Mouse (Mus musculus) forebrain, embryonic 11.5 days (tissue): ENCODE measurements around the gene Aspg. TPM values are rescaled to one million over a fixed set of nuclear protein-coding genes. Genes with fewer than 3 reads are reported as not detected.
A peak's percentile ranks its signal among the peaks of the same experiment; 100 is the strongest.

Experiments used
- ATAC-seq: fragments of 200-750 bp; cut with Nextera tagmentation; replicated peaks from 2 replicates; pipeline ENCODE4 v1.8.0; 2017; ENCODE audit warnings: moderate TSS enrichment; ENCODE audit not compliant: low FRiP score
- DNase-seq: peaks from one replicate; pipeline ENCODE4 v3.0.0-alpha.2; 2017; ENCODE audit warnings: low spot score
- H3K27ac ChIP-seq: fragments of 300-500 bp; sonication (generic); 2 replicates; pipeline ENCODE4 v1.5.1; 2014; ENCODE audit warnings: low read depth, low read length
- H3K27me3 ChIP-seq: fragments of 300-500 bp; sonication (generic); 2 replicates; pipeline ENCODE4 v1.6.1; 2014; ENCODE audit warnings: mild to moderate bottlenecking, low read length, mixed read lengths; ENCODE audit not compliant: control insufficient read depth, insufficient read depth
- H3K36me3 ChIP-seq: fragments of 300-500 bp; sonication (generic); 2 replicates; pipeline ENCODE4 v1.6.1; 2014; ENCODE audit warnings: mild to moderate bottlenecking, low read length, moderate library complexity, mixed read lengths; ENCODE audit not compliant: control insufficient read depth, insufficient read depth
- H3K4me1 ChIP-seq: fragments of 300-500 bp; sonication (generic); replicated peaks from 2 replicates; pipeline ENCODE4 v1.6.1; 2014; ENCODE audit warnings: low read length, mixed read lengths; ENCODE audit not compliant: control insufficient read depth, insufficient read depth
- H3K4me2 ChIP-seq: fragments of 300-500 bp; sonication (generic); 2 replicates; pipeline ENCODE4 v1.6.1; 2014; ENCODE audit warnings: low read depth, mild to moderate bottlenecking, low read length, moderate library complexity, mixed read lengths; ENCODE audit not compliant: severe bottlenecking
- H3K4me3 ChIP-seq: fragments of 300-500 bp; sonication (generic); 2 replicates; pipeline ENCODE4 v1.5.1; 2014; ENCODE audit warnings: low read depth, low read length
- H3K9ac ChIP-seq: fragments of 300-500 bp; sonication (generic); 2 replicates; pipeline ENCODE4 v1.6.1; 2014; ENCODE audit warnings: low read length
- H3K9me3 ChIP-seq: fragments of 300-500 bp; sonication (generic); 2 replicates; pipeline ENCODE4 v1.6.1; 2016; ENCODE audit warnings: low read length, mixed read lengths; ENCODE audit not compliant: control insufficient read depth
- WGBS: fragments of 180-500 bp; shearing (Covaris S2); extraction: QIAGEN DNeasy Blood & Tissue Kit; methylation state at CpG from one replicate; pipeline ENCODE4 v1.1.7; 2014; 5-methylcytosine and 5-hydroxymethylcytosine counted together
- polyA plus RNA-seq: library from polyadenylated mRNA; unstranded; fragments of >200 nt; fragmentation: Nextera tagmentation; extraction: Ambion mirVana; gene quantifications from 2 replicates; pipeline ENCODE4 v1.2.1, GENCODE M21; 2014

Aspg gene
- polyA plus RNA-seq, 1 experiment from 2014 or later = 0.29 TPM

- Histone ChIP-seq H3K4me2 (no peak overlapping the region), H3K27ac (no peak overlapping the region), H3K27me3 (no peaks in the 10 kb centered on the region), H3K36me3 (no peaks in the 10 kb centered on the region), H3K9ac (no peak overlapping the region), H3K4me1 (peaks cover 8% of the 10 kb centered on the region), H3K4me3 (no peak overlapping the region), H3K9me3 (no peaks in the 10 kb centered on the region)
- no peak for ATAC-seq
- DNase-seq = no peak
- 90% methylated on average over 11 of the region's 11 CpGs for WGBS
These were observed 2.4 kb downstream of the Aspg start for GRCm38 (mm10) chr12:112108696-112109445.

- no peaks in the 10 kb centered on the region for H3K27me3 ChIP-seq
- H3K4me3 ChIP-seq = no peak overlapping the region
- no peak overlapping the region for H3K4me2 ChIP-seq
- no peaks in the 10 kb centered on the region for H3K36me3 ChIP-seq
- DNase-seq (no peak), ATAC-seq (no peak)
- H3K9me3 ChIP-seq = no peaks in the 10 kb centered on the region
- peaks cover 8% of the 10 kb centered on the region for H3K4me1 ChIP-seq
- 83% methylated on average over 9 of the region's 9 CpGs for WGBS
- H3K9ac ChIP-seq = no peak overlapping the region
- no peak overlapping the region for H3K27ac ChIP-seq
These were observed 3.2 kb downstream of the Aspg start for GRCm38 (mm10) chr12:112109701-112110100.

DNA sequence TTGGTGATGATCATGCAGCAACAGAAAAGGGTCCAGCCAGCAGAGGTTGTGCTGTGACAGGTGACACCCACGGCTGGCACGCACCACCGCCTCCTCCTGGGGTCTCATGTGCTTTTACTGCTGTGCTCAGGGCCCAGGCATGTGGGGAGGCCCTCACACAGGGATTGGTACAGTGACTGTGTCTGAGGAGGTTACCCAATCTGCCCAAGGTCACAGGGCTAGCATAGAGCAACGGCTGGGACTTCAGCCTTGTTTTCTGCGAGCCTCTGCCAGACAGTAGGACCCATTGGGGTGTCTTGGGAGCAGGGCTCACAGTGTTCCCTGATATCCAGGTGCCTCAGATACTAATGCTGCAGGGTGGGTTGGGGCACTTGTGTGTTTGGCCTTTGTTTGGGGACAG lies 4.8 kb downstream of the Aspg start:
- no peak for DNase-seq
- H3K4me2 ChIP-seq = no peak overlapping the region
- H3K27me3 ChIP-seq = no peaks in the 10 kb centered on the region
- no peaks in the 10 kb centered on the region for H3K9me3 ChIP-seq
- H3K9ac ChIP-seq = no peak overlapping the region
- no peak overlapping the region for H3K27ac ChIP-seq
- 87% methylated on average over 5 of the region's 5 CpGs for WGBS
- no peak for ATAC-seq
- H3K4me3 ChIP-seq = no peak overlapping the region
- H3K4me1 ChIP-seq = peaks cover 8% of the 10 kb centered on the region
- H3K36me3 ChIP-seq = no peaks in the 10 kb centered on the region

DNA sequence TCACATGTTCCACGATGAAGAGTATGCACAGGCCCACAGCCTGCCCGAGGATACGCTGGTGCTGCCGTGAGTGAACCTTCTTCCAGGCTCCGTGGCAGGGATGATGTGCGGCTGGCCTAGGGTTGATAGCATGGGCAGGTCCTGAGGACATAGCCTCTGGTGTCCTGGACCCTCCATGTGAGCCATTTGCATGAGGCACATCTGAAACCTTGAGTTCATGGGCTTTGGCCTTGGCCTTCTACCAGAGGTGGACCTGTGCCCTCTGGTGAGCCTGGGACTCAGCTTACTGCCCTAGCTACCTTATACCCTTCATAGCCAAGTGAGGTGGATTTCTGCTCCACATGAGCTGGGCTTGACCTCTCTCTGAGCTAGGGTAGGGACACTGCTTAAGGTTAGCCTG lies 5.8 kb downstream of the Aspg start:
- DNase-seq (no peak), ATAC-seq (no peak)
- no peaks in the 10 kb centered on the region for H3K9me3 ChIP-seq
- no peaks in the 10 kb centered on the region for H3K27me3 ChIP-seq
- H3K4me3 ChIP-seq = no peak overlapping the region
- 88% methylated on average over 6 of the region's 6 CpGs for WGBS
- no peak overlapping the region for H3K27ac ChIP-seq
- no peak overlapping the region for H3K4me2 ChIP-seq
- H3K36me3 ChIP-seq = no peaks in the 10 kb centered on the region
- H3K9ac ChIP-seq = no peak overlapping the region
- peaks cover 7% of the 10 kb centered on the region for H3K4me1 ChIP-seq

- H3K9me3 ChIP-seq = no peaks in the 10 kb centered on the region
- H3K27ac ChIP-seq = no peak overlapping the region
- H3K9ac ChIP-seq = no peak overlapping the region
- no peaks in the 10 kb centered on the region for H3K36me3 ChIP-seq
- H3K4me2 ChIP-seq = no peak overlapping the region
- H3K27me3 ChIP-seq = no peaks in the 10 kb centered on the region
- H3K4me1 ChIP-seq = peaks cover 7% of the 10 kb centered on the region
- WGBS = 17% methylated on average over 13 of the region's 13 CpGs
- peak; percentile 54 for ATAC-seq
- H3K4me3 ChIP-seq = no peak overlapping the region
- DNase-seq = no peak
These were observed 6.4 kb downstream of the Aspg start for GRCm38 (mm10) chr12:112112686-112113396.

- Histone ChIP-seq H3K4me2 (no peak overlapping the region), H3K36me3 (no peaks in the 10 kb centered on the region), H3K4me3 (no peak overlapping the region), H3K27me3 (no peaks in the 10 kb centered on the region), H3K4me1 (peaks cover 7% of the 10 kb centered on the region), H3K27ac (no peak overlapping the region), H3K9ac (no peak overlapping the region), H3K9me3 (no peaks in the 10 kb centered on the region)
- 12% methylated on average over 7 of the region's 7 CpGs for WGBS
- ATAC-seq (peak; percentile 58), DNase-seq (peak; percentile 90)
These were observed 7.2 kb downstream of the Aspg start for GRCm38 (mm10) chr12:112113710-112114109.

- no peak overlapping the region for H3K4me3 ChIP-seq
These were observed 10.5 kb downstream of the Aspg start for GRCm38 (mm10) chr12:112117006-112117405.

GRCm38 (mm10) chr12:112117649-112118048 lies 11.2 kb downstream of the Aspg start:
- no peaks in the 10 kb centered on the region for H3K36me3 ChIP-seq

More at GRCm38 (mm10) chr12:112117006-112117405, 10.5 kb downstream of the Aspg start:
- WGBS = 85% methylated on average over 5 of the region's 5 CpGs
- ATAC-seq (no peak), DNase-seq (no peak)
- no peaks in the 10 kb centered on the region for H3K9me3 ChIP-seq
- H3K27ac ChIP-seq = no peak overlapping the region
- no peaks in the 10 kb centered on the region for H3K36me3 ChIP-seq
- no peak overlapping the region for H3K4me2 ChIP-seq
- H3K9ac ChIP-seq = no peak overlapping the region
- no peaks in the 10 kb centered on the region for H3K27me3 ChIP-seq
- H3K4me1 ChIP-seq = peaks cover 7% of the 10 kb centered on the region

More at GRCm38 (mm10) chr12:112117649-112118048, 11.2 kb downstream of the Aspg start:
- Histone ChIP-seq H3K9ac (no peak overlapping the region), H3K27me3 (no peaks in the 10 kb centered on the region), H3K4me1 (peaks cover 6% of the 10 kb centered on the region), H3K9me3 (no peaks in the 10 kb centered on the region), H3K27ac (no peak overlapping the region), H3K4me2 (no peak overlapping the region), H3K4me3 (no peak overlapping the region)
- DNase-seq = no peak
- 83% methylated on average over 7 of the region's 7 CpGs for WGBS
- no peak for ATAC-seq
